Mouse (Mus musculus) lung, adult 2 months (tissue): ENCODE data around the gene Dcaf8.

ENCODE experiments used
- CTCF ChIP-seq: fragments of 200-500 bp; IDR thresholded peaks from 2 replicates; pipeline ENCODE4 v1.5.1; 2011; ENCODE audit warnings: mild to moderate bottlenecking, low read length, control low read depth; ENCODE audit not compliant: insufficient read depth
- POLR2A ChIP-seq: fragments of 200-500 bp; IDR thresholded peaks from 2 replicates; pipeline ENCODE4 v1.6.1; 2011; ENCODE audit warnings: low read depth, mild to moderate bottlenecking, control low read depth, low read length, borderline replicate concordance; ENCODE audit errors: extremely low read depth

- TF ChIP-seq POLR2A = no peak
- no peak for TF ChIP-seq CTCF
These were observed 36.0 kb downstream of the Dcaf8 start for GRCm38 (mm10) chr1:172183915-172184314.
